Mouse (Mus musculus) brain, adult 2 months (tissue): ENCODE data around the gene Snrnp48.

Source experiments
- DNase-seq: peaks from one replicate; pipeline ENCODE4 v3.0.0; 2011; ENCODE audit warnings: low read depth, low spot score

The Snrnp48 gene

GRCm38 (mm10) chr13:38204702-38205482 is at the start of gene Snrnp48:
Snrnp48 (plus strand) TSS chr13:38204938.
- DNase-seq, result peak; percentile 96

GRCm38 (mm10) chr13:38155523-38155922 is 49.2 kb upstream of the Snrnp48 start:
- DNase-seq, result no peak

DNA sequence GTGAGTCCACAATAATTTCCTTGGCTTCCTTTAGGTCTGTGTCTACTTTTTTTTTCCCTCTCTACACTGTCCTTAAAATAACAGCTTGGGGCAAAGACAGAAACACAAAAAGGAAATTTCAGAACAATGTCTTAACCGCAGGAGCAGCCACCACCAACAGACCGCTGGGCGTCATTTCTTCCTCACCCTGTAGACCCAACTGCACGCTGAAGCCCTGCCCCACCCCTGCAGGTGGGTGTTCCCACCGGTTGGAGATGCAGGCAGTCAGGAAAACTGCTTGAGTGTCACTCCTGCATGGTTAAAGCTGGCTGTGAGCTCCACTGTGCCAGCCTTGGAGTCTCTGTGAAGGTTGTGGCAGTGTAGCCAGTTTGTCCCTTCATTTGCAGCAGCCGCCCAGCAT is 47.1 kb upstream of the Snrnp48 start:
- no peak for DNase-seq

DNA sequence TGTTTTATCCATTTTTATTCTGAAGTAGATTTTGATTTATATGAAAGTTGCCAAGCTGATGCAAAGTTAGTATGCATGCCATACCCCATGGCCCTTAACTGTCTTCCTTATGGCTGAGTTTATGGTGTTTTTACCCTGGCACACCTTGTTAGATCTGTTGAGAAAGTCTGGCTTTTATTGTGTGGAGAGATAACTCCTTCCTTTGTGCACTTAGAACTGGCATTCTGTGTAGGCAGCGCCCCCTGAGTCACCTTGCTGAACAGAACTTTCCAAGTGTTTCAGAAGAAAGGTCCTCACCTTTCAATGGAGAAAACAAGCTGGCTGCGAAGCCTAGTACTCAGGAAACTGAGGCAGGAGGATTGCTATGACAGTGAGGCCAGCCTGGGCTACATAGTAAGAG is 42.7 kb upstream of the Snrnp48 start:
- DNase-seq, result no peak

- peak; percentile 55 for DNase-seq
Measured at GRCm38 (mm10) chr13:38162668-38163067, 42.1 kb upstream of the Snrnp48 start.

DNA sequence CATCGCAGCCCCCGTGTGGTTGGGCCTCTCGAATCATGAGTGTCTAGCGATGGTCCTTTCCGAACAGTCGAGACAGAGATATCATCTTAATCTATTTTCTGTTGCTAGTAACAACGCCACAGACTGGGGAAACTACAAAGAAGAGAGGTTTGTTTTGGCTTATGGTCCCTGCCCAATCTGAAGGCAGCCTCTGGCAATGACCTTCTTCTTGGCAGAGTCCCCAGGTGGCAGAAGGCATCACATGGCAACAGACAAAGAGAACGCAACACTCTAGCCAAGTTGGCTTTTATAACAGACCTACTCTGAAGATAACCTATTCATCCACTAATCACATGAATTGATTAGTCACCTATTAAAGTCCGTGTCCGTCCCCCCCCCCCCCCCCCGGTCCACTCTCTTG is 39.8 kb upstream of the Snrnp48 start:
- peak; percentile 60 for DNase-seq

DNA sequence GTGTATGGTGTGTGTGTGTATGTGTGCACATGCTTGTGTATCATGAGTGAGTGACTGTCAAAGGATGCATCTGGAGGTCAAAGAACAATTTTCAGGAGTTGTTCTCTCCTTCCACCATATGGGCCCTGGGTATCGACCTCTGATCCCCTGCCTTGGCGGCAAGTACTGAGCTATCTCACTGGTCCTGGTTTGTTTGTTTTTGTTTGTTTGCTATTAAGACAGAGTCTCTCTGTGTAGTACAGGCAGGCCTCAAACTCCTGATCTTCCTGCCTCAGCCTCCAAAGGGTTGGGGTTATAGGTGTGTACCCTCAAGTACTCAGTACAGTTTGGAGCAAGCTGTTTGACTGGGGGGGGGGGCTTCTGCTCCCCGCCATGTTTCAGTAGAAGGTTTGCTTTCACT is 37.7 kb upstream of the Snrnp48 start:
- no peak for DNase-seq

DNA sequence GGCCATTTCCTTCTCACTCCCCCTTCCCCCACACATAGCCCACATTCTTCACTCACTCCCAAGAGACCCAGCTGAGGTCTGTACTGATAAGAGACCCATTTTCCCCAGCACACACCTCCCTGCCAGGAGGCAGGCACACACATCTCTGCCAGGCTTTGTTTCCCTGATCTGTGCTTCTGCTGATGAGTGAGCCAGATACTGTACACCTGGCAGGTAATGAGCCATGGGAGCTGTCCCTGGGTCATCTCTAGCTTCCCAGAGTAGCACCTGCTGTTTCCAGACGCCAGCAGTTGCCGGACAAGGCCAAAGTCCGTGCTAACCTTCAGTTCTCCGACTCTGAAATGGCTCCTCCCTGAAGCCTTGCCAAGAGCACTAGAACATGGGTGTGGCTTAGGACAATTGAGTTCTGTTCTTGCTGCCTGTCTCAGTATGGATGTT is 34.0 kb upstream of the Snrnp48 start:
- peak; percentile 17 for DNase-seq

DNA sequence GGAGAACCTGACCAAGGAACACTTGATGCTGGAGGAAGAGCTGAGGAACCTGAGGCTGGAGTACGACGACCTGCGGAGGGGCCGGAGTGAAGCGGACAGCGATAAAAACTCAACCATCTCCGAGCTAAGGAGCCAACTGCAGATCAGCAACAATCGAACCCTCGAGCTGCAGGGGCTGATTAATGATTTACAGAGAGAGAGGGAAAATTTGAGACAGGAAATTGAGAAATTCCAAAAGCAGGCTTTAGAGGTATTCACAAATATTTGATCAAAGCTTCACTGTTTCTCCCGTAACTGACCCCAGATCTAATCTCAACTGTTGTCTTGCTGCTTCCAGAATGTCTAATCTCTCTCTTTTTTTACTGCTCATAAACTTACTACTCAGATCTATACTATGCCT is 11.3 kb upstream of the Snrnp48 start:
- no peak for DNase-seq

DNA sequence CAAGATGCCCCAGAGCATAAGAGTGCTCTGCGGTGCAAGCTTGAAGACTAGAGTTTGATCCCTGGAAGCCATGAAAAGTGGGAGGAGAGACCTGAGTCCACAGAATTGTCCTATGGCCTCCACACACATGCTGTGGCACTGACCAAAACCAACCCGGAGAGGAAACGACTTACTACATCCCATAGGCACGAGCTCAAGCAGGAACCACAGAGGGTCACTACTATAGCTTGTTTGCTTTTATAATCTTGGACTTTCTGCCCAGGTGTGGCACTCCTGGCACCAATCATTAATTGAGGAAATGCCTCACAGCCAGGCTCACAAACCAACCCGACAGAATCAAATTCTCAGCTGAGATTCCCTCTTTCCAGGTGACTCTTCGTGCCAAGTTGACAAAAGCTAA is 3.3 kb upstream of the Snrnp48 start:
- no peak for DNase-seq

DNA sequence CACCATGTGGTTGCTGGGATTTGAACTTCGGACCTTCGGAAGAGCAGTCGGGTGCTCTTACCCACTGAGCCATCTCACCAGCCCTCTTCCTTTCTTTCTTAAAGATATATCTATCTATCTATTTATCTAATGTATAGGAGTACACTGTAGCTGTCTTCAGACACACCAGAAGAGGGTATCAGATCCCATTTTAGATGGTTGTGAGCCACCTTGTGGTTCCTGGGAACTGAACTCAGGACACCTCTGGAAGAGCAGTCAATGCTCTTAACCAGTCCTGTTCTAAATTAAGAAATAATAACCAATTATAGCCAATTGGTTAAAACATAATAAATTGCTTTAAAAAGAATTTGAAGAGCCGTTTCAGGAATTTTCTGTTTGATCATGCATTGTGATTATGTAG is 567 bp upstream of the Snrnp48 start:
- no peak for DNase-seq

DNA sequence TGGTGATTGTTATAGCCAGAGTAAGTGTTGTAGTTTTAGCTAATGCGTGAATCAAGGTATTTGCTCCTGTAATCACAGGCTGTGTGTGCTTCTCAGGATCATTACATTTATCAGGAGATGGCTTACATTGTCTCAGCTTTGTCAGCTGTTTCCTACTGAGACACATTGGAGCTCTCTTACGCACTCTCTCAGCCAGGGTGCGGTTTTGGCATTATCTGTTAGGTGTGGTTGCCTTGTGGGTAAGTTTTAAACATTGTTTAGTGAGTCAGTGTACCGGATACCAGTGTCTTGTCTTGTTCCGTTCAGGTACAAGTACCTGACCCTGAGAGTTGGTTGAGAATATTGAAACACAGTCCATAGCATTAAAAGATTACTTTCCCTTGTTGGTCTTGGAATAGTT is 6.4 kb downstream of the Snrnp48 start:
- DNase-seq, result no peak

DNA sequence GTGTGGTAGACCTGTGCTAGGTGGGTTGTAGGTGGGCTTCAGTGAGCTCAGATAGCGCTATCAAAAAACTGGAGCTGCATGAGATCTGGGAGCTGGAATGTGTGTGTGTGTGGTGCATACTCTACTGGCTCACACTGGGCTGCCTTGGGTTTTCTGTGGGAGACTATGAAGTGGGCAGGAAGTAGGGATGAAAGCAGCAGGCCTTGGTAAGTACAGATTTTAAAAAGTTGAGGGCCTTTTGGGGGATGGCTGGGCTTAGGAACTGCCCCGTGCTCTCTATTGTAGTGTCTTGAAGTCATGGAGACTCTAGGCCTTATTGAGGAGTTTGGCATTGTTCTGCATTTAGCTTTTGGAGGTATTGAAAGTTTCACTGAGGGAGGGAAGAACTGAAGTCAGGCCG is 13.9 kb downstream of the Snrnp48 start:
- no peak for DNase-seq

DNA sequence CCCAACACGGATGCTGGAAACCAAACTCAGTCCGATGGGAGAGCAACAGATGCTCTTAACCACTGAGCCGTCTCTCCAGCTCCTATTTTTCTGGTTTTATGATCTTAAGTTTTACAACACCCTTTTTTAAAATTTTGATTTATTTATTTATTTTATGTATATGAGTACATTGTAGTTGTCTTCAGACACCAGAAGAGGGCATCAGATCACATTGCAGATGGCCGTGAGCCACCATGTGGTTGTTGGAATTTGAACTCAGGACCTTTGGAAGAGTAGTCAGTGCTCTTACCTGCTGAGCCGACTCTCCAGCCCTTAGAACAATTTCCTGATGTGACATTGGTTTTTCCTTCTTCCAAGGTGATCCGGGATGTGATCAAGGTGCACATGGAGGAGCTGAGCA is 15.6 kb downstream of the Snrnp48 start:
- DNase-seq, result no peak

DNA sequence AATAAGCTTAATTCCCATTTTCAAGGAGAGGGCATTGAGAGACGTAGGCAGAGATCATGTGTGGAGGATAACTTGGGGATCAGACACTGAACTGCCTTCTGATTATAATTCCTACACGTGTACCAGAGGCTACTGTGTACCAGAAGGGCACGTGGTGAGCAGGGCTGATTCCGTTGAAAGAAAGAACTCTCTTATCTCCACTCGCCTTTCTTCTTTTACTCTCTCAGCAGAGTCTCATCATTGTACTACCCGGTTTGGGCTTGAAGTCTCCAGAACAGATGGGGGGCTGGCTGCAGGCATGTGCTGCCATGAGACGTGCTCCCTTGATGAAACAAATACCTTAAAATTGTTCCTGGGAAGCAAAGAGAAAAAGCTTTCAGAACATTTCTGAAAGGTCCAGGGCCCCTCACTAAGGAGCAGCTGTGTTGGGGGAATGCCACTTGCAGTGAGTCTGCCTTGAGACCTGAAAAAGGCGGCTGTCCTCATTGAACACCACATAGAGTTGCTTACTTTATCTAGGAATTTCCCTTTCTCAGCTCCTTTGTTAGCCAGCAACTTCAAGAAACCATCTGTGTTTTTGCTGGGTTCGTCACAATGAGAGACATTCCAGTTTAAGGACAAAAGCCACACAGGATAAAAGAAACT is 25.6 kb downstream of the Snrnp48 start:
- DNase-seq, result peak; percentile 19

- DNase-seq, result no peak
Measured at GRCm38 (mm10) chr13:38232411-38232810, 27.7 kb downstream of the Snrnp48 start.

- no peak for DNase-seq
Measured at GRCm38 (mm10) chr13:38232856-38233625, 28.3 kb downstream of the Snrnp48 start.

DNA sequence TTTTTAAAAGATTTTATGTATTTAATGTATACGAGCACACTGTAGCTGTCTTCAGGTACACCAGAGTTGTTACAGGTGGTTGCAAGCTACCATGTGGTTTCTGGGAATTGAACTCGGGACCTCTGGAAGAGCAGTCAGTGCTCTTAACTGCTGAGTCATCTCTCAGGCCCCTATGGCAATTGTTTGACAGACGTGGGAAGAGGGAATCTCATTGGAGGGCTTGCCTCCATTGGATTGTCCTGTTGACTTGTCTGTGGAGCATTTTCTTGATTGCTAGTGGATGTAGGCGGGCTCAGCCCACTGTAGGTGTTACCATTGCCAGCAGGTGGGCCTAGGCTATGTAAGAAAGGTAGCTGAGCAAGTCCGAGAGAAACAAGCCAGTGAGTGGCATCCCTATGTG is 29.9 kb downstream of the Snrnp48 start:
- DNase-seq, result no peak

DNA sequence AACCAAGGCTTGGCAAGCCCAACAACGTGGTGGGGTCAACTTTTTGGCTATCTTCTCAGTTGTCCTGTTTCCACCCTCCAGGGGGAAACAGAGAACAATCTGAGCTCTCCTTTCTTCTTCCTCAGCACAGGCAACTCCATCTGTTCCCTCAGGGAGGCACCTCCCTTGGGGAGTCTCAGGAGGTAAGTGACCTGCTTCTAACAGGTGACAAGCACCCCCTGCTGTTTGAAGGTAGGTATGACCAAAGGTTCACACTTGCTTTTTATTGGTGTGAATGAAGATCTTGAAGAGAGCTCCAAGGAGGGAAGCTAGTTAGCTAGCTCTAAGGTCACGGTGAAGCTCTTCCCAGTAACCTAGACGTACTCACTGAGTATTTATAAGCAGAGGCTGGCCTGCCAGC is 30.6 kb downstream of the Snrnp48 start:
- DNase-seq, result peak; percentile 32

DNA sequence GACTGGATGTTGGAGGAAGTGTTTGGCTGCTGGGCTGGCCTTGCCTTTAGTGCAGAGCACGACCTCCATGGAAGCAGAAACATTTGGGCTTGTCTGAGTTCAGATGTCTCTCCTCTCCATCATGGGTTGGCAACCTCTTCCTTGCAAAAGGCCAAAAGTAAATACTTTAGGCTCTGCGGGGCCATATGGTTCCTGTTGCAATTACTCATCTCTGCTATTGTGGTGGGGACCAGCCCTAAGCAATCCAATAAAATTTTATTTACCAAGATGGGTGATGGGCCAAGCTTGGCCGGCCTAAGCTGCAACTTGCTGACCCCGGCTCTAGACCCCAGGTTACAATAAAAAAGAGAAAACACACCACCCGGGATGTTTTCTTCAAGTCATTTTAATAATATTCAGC is 43.4 kb downstream of the Snrnp48 start:
- no peak for DNase-seq

- DNase-seq, result no peak
Measured at GRCm38 (mm10) chr13:38251226-38251625, 46.5 kb downstream of the Snrnp48 start.

DNA sequence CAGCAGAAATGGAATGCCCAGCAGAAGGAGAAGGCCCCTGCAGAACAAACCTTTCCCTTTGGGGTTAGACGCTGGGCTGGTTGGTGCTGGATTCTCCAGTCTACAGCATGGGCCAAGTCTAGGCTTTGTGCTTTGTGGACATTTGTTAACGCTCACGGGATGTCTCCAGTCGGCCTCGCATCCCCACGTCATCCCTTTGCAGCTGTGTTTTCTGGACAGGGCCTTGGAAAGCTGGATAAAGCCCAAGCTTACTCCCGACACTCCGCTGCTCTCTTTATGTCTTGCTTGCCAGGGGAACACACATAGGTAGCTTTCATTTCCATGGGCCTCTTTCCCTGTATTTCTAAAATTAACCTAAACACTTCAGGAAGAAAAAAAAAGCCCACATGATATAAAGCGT is 49.0 kb downstream of the Snrnp48 start:
- DNase-seq, result peak; percentile 86

GRCm38 (mm10) chr13:38258901-38259300 is 54.2 kb downstream of the Snrnp48 start:
- DNase-seq, result no peak
